Mouse (Mus musculus) left cerebral cortex, adult 11 months (tissue): ENCODE measurements at regions not wholly inside any gene's neighbourhood (a gene's known extent, or its start where the extent isn't known, plus 50 kb on each side); places are given as distances from the start of the nearest gene placed in this dataset.
"Not testable (repeated sequence)": the region's sequence is repeated elsewhere in the genome, so short reads cannot be mapped to it uniquely, and the experiment has no call there.

Experiments
- DNase-seq: peaks from one replicate; pipeline ENCODE4 v3.0.0; 2022; ENCODE audit warnings: low spot score

GRCm38 (mm10) chr11:114483823-114484667, 184.3 kb upstream of the Rpl38 start:
- DNase-seq: no peak

- DNase-seq: not testable (repeated sequence)
Observed at GRCm38 (mm10) chr11:114483350-114483749, 185.0 kb upstream of the Rpl38 start.

GRCm38 (mm10) chr11:114482070-114482469, 186.3 kb upstream of the Rpl38 start:
- no peak for DNase-seq

- no peak for DNase-seq
Observed at GRCm38 (mm10) chr11:114481037-114481436, 187.3 kb upstream of the Rpl38 start.

- no peak for DNase-seq
Observed at GRCm38 (mm10) chr11:114480119-114480540, 188.2 kb upstream of the Rpl38 start.

GRCm38 (mm10) chr11:114478736-114479135, 189.6 kb upstream of the Rpl38 start:
- no peak for DNase-seq

GRCm38 (mm10) chr11:114477365-114477764, 191.0 kb upstream of the Rpl38 start:
- DNase-seq: no peak

GRCm38 (mm10) chr11:114472501-114473260, 195.6 kb upstream of the Rpl38 start:
- no peak for DNase-seq

- DNase-seq: peak; percentile 74
Observed at GRCm38 (mm10) chr11:114468394-114468793, 199.9 kb upstream of the Rpl38 start.

GRCm38 (mm10) chr11:114467803-114468202, 200.5 kb upstream of the Rpl38 start:
- DNase-seq: no peak

- DNase-seq: no peak
Observed at GRCm38 (mm10) chr11:114465486-114465885, 202.8 kb upstream of the Rpl38 start.

- DNase-seq: no peak
Observed at GRCm38 (mm10) chr11:114462755-114463374, 205.5 kb upstream of the Rpl38 start.

- DNase-seq: no peak
Observed at GRCm38 (mm10) chr11:114454876-114455330, 213.4 kb upstream of the Rpl38 start.

GRCm38 (mm10) chr11:114448776-114449401, 219.4 kb upstream of the Rpl38 start:
- DNase-seq: no peak

GRCm38 (mm10) chr11:114447461-114447847, 220.9 kb upstream of the Rpl38 start:
- DNase-seq: no peak

GRCm38 (mm10) chr11:114446617-114447460, 221.5 kb upstream of the Rpl38 start:
- no peak for DNase-seq

- DNase-seq: no peak
Observed at GRCm38 (mm10) chr11:114446075-114446616, 222.2 kb upstream of the Rpl38 start.

- no peak for DNase-seq
Observed at GRCm38 (mm10) chr11:114444211-114444610, 224.1 kb upstream of the Rpl38 start.

- no peak for DNase-seq
Observed at GRCm38 (mm10) chr11:114443444-114443843, 224.9 kb upstream of the Rpl38 start.

GRCm38 (mm10) chr11:114439314-114439713, 229.0 kb upstream of the Rpl38 start:
- no peak for DNase-seq

- DNase-seq: no peak
Observed at GRCm38 (mm10) chr11:114435788-114436187, 232.5 kb upstream of the Rpl38 start.
